ENCODE assay signal across 8 mouse cellular contexts in genomic region chr8:52571166-52571832, GRCm38 (mm10).
DNase-seq lines count a peak whose midpoint lies in the region; ATAC-seq lines count a peak whose summit lies in the region.
"Had no signal": no experiment of that assay in that cellular context is flagged by ENCODE, and none has a peak within 500 bp of the region (broad histone marks: within the 10 kb centered on the region; RNA-seq: fewer than 3 reads in every experiment).

No protein-coding gene starts in this region.

- DNase-seq in cerebellum, adult 9-10 months = peak; percentile 99
- DNase-seq in layer of hippocampus, adult 8-10 months (ENCODE audit: low spot score in 2 of 2) = peak; percentile 63 to 88
- peak; percentile 75 for DNase-seq in left cerebral cortex, postnatal 4 days
- no peak for DNase-seq in neural tube, embryonic 10.5 days (ENCODE audit: extremely low spot score, low spot score)
- DNase-seq in urinary bladder, postnatal 36 days (ENCODE audit: low spot score in 2 of 2) = no peak
- no peak for DNase-seq in heart, postnatal 25 days (ENCODE audit: low spot score)
- DNase-seq: heart, postnatal 14 days had no signal

- intact Hi-C loops in left cerebral cortex, postnatal 4 days (cut with DNase I) = no loop called here
- intact Hi-C loops in heart, postnatal 25 days (cut with DNase I) = no loop called here

- ATAC-seq in cerebellum, adult (ENCODE audit: insufficient number of reproducible peaks, low FRiP score, low TSS enrichment) = peak; percentile 93

Comparison
In these comparisons a context has a peak if more than half of its experiments do, and no peak if none do; other contexts are left out.
1. DNase-seq: peak in cerebellum, adult 9-10 months (single experiment), layer of hippocampus, adult 8-10 months (2 of 2) and left cerebral cortex, postnatal 4 days (single experiment); none in neural tube, embryonic 10.5 days (single experiment), urinary bladder, postnatal 36 days (0 of 2) and heart, postnatal 25 days (single experiment).